Mouse (Mus musculus) E14TG2a.4 (cell line): ENCODE data around the gene Vegfc.

Source experiments
- H3K27me3 ChIP-seq: 2 replicates; pipeline ENCODE4 v1.6.1; 2014; ENCODE audit warnings: low read length, control low read depth; ENCODE audit not compliant: insufficient read depth
- H3K36me3 ChIP-seq: 2 replicates; pipeline ENCODE4 v1.6.1; 2014; ENCODE audit warnings: low read length, control low read depth; ENCODE audit not compliant: insufficient read depth
- H3K4me1 ChIP-seq: replicated peaks from 2 replicates; pipeline ENCODE4 v1.6.1; 2014; ENCODE audit warnings: low read depth, low read length, control low read depth
- H3K4me3 ChIP-seq: replicated peaks from 2 replicates; pipeline ENCODE4 v1.5.1; 2014; ENCODE audit warnings: mild to moderate bottlenecking, low read length
- H3K9me3 ChIP-seq: 2 replicates; pipeline ENCODE4 v1.6.1; 2014; ENCODE audit warnings: low read length, control low read depth
- CTCF ChIP-seq: conservative IDR thresholded peaks from 2 replicates; pipeline ENCODE4 v1.5.1; 2014; ENCODE audit warnings: low read length
- NANOG ChIP-seq: IDR thresholded peaks from 2 replicates; pipeline ENCODE4 v1.6.1; 2014; ENCODE audit warnings: borderline replicate concordance, low read length, mixed read lengths
- POU5F1 ChIP-seq: IDR thresholded peaks from 2 replicates; pipeline ENCODE4 v1.6.1; 2014; ENCODE audit warnings: low read length, borderline replicate concordance

Gene Vegfc

GRCm38 (mm10) chr8:54230638-54231037 is 153.2 kb downstream of the Vegfc start:
- no peaks in the 10 kb centered on the region for H3K36me3 ChIP-seq
- peaks cover 26% of the 10 kb centered on the region for H3K9me3 ChIP-seq
- TF ChIP-seq NANOG: no peak
- TF ChIP-seq CTCF: no peak
- no peak for TF ChIP-seq POU5F1
- no peaks in the 10 kb centered on the region for H3K4me1 ChIP-seq
- H3K27me3 ChIP-seq: no peaks in the 10 kb centered on the region
- no peak overlapping the region for H3K4me3 ChIP-seq

GRCm38 (mm10) chr8:54233316-54233715 is 155.9 kb downstream of the Vegfc start:
- no peaks in the 10 kb centered on the region for H3K27me3 ChIP-seq
- peaks cover 36% of the 10 kb centered on the region for H3K9me3 ChIP-seq
- no peak overlapping the region for H3K4me3 ChIP-seq
- no peak for TF ChIP-seq POU5F1
- TF ChIP-seq CTCF: no peak
- no peak for TF ChIP-seq NANOG
- H3K4me1 ChIP-seq: no peaks in the 10 kb centered on the region
- no peaks in the 10 kb centered on the region for H3K36me3 ChIP-seq
